Mouse (Mus musculus) left cerebral cortex, postnatal 10 days (tissue): ENCODE data around the gene Cfap73. TPM values are rescaled to one million over a fixed set of nuclear protein-coding genes. Genes with fewer than 3 reads are reported as not detected.

Experiments used
- total RNA-seq, 2 experiments: library from RNA; stranded (reverse); gene quantifications; 2 replicates each; pipeline ENCODE4 v1.2.3; 2021

Cfap73 gene
- total RNA-seq, 2 experiments from 2014 or later = 1.1 TPM; not detected in 1

Other genes with a start within 250 kb of the Cfap73 start
- gene Lhx5, start 202.5 kb downstream of the Cfap73 start, total RNA-seq = under 1 TPM; 0.20 to 0.32 TPM
- 1 to 10 TPM; 5.0 to 5.3 TPM for gene Sdsl, start 161.4 kb downstream of the Cfap73 start, total RNA-seq
- not detected for gene Sds, start 157.7 kb downstream of the Cfap73 start, total RNA-seq
- 10 to 100 TPM; 70.6 to 71.5 TPM for gene Plbd2, start 130.6 kb downstream of the Cfap73 start, total RNA-seq
- 1 to 10 TPM; 3.5 to 4.0 TPM for gene Slc8b1, start 123.1 kb downstream of the Cfap73 start, total RNA-seq
- gene Tpcn1, start 45.6 kb downstream of the Cfap73 start, total RNA-seq = 10 to 100 TPM; 39.2 to 45.2 TPM
- under 1 TPM; 0.36 to 0.47 TPM for gene Iqcd, start 45.2 kb downstream of the Cfap73 start, total RNA-seq
- 10 to 100 TPM; 29.5 to 31.2 TPM for gene Rita1, start 21.6 kb downstream of the Cfap73 start, total RNA-seq
- gene Ddx54, start 21.5 kb downstream of the Cfap73 start, total RNA-seq = 10 to 100 TPM; 47.5 to 48.8 TPM
- 100 to 1,000 TPM; 107 to 122 TPM for gene Rasal1, start 14.6 kb upstream of the Cfap73 start, total RNA-seq
- 10 to 100 TPM; 84.4 to 90.4 TPM for gene Dtx1, start 77.7 kb upstream of the Cfap73 start, total RNA-seq
- under 1 TPM in 1 of 2 experiments, not detected in 1; 0.28 TPM for gene Oas2, start 115.6 kb upstream of the Cfap73 start, total RNA-seq
- under 1 TPM in 1 of 2 experiments, not detected in 1; 0.06 TPM for gene Oas3, start 143.4 kb upstream of the Cfap73 start, total RNA-seq
- not detected for gene Oas1e, start 161.3 kb upstream of the Cfap73 start, total RNA-seq
- gene Oas1c, start 178.3 kb upstream of the Cfap73 start, total RNA-seq = 1 to 10 TPM; 1.1 TPM
- not detected for gene Oas1f, start 213.1 kb upstream of the Cfap73 start, total RNA-seq
- gene Oas1h, start 227.2 kb upstream of the Cfap73 start, total RNA-seq = not detected